8 mouse cellular contexts compared by ENCODE assay signal in the genomic region with DNA sequence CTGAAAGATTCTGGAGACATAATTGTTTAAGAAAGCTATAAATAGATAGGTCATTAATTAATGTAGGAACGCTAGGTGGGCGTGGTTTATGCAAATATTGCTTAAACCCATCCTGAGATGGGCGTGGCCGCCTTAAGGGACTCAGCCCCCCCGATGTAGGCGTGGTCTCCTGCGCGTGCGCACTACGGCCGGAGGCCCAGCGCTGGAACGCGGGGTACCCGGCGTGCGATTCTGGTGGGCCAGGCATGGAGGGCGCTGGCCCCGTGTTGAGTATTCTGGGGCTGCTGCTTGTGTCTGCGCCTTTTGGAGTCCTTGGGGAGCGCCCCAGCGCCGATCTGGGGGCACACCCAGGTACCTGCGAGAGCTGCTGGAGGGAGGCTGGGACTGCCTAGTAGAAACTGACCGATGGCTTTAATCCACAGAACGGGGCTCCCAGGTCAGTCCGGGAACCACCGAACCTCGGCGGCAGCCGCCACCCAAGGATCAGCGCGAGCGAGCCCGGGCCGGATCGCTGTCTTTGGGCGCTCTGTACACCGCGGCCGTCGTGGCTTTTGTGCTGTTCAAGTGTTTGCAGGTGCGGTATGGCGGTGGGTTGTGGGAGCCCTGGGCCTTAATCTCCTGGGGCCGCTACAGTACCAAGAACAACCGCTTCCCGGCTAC. TPM values are rescaled to one million over a fixed set of nuclear protein-coding genes. Genes with fewer than 3 reads are reported as not detected.
A peak's percentile ranks its signal among the peaks of the same experiment; 100 is the strongest.
DNase-seq lines count a peak whose midpoint lies in the region; ATAC-seq and TF ChIP-seq lines count a peak whose summit lies in the region.

No protein-coding gene starts in this region.

- no peaks in the 10 kb centered on the region for H3K27me3 ChIP-seq in MEL (ENCODE audit: control insufficient read depth in 1 of 2, insufficient read depth in 2 of 2, low read length in 2 of 2)
- no peaks in the 10 kb centered on the region for H3K27me3 ChIP-seq in forebrain, embryonic 16.5 days (replicated peaks; ENCODE audit: control insufficient read depth, insufficient read depth, low read length)
- no peaks in the 10 kb centered on the region for H3K27me3 ChIP-seq in lung, embryonic 14.5 days (ENCODE audit: insufficient read depth, low read length)

- H3K9me3 ChIP-seq in MEL (replicated peaks; ENCODE audit: insufficient read depth, low read length) = no peaks in the 10 kb centered on the region
- no peaks in the 10 kb centered on the region for H3K9me3 ChIP-seq in forebrain, embryonic 16.5 days (ENCODE audit: control insufficient read depth, low read length)
- no peaks in the 10 kb centered on the region for H3K9me3 ChIP-seq in lung, embryonic 14.5 days (ENCODE audit: low read depth, low read length)

- under 1% methylated on average over 47 of the region's 47 CpGs for WGBS in forebrain, embryonic 16.5 days
- WGBS in lung, embryonic 14.5 days = 0% methylated on average over 47 of the region's 47 CpGs

- intact Hi-C loops in heart, postnatal 36 days (cut with DNase I) = loop anchor here (2.0 kb wide), 1 partner anchor 67 kb away; no protein-coding TSS in a partner anchor

- TF ChIP-seq POLR2A in MEL (IDR thresholded peaks at IDR 0.05; ENCODE audit: control insufficient read depth in 1 of 2, insufficient read depth in 1 of 2, low read depth in 1 of 2, low read length in 2 of 2, poor library complexity in 1 of 2) = peak; percentile 78 to 86

- peak in 2 of 3 experiments; percentile 6 to 17; a peak in 2 of 6 replicates for TF ChIP-seq CTCF in MEL (IDR thresholded peaks at IDR 0.05 in 2 of 3, conservative IDR thresholded peaks at IDR 0.05 in 1 of 3; ENCODE audit: control insufficient read depth in 1 of 3, insufficient read depth in 1 of 3, low read depth in 2 of 3, low read length in 3 of 3, poor library complexity in 1 of 3, severe bottlenecking in 1 of 3)
- peak; percentile 47 for TF ChIP-seq CTCF in lung, embryonic 14.5 days (IDR thresholded peaks at IDR 0.05; ENCODE audit: low read depth)

- DNase-seq in MEL (ENCODE audit: low read depth, low spot score) = peak; percentile 95
- peak; percentile 95 to 98 for DNase-seq in cerebellum, adult 18-20 months
- DNase-seq in heart, postnatal 36 days = peak; percentile 97 to 99
- peak; percentile 93 to 96 for DNase-seq in layer of hippocampus, adult 8-10 months (ENCODE audit: low spot score in 2 of 2)
- DNase-seq in lung, embryonic 14.5 days = peak; percentile 99
- peak; percentile 95 for DNase-seq in testis, postnatal 14 days (ENCODE audit: low spot score)

- TF ChIP-seq EP300 in MEL (IDR thresholded peaks at IDR 0.05; ENCODE audit: low read depth in 1 of 2, low read length in 2 of 2) = no peak

- peak overlapping the region; percentile 30 for H3K27ac ChIP-seq in MEL (ENCODE audit: control insufficient read depth, low read depth, low read length)
- H3K27ac ChIP-seq in forebrain, embryonic 16.5 days (ENCODE audit: low read length) = peak overlapping the region; percentile 92
- H3K27ac ChIP-seq in lung, embryonic 14.5 days (ENCODE audit: low read depth) = peak overlapping the region; percentile 90

- peaks cover 5% of the 10 kb centered on the region; the same call in 1 of the 2 replicates for H3K79me2 ChIP-seq in MEL (ENCODE audit: control insufficient read depth, insufficient read depth, low read length, poor library complexity)

- H3K4me1 ChIP-seq in MEL (ENCODE audit: control insufficient read depth in 1 of 2, insufficient read depth in 2 of 2, low read length in 2 of 2) = peaks cover 2 to 25% of the 10 kb centered on the region in 2 experiments; a peak in 3 of 4 replicates
- peaks cover 12% of the 10 kb centered on the region for H3K4me1 ChIP-seq in forebrain, embryonic 16.5 days (replicated peaks; ENCODE audit: control insufficient read depth, insufficient read depth, low read length)
- H3K4me1 ChIP-seq in lung, embryonic 14.5 days (ENCODE audit: insufficient read depth) = peaks cover 5% of the 10 kb centered on the region

- H3K4me3 ChIP-seq in MEL (ENCODE audit: control insufficient read depth in 1 of 2, insufficient read depth in 1 of 2, low read depth in 2 of 2, low read length in 2 of 2) = peak overlapping the region; percentile 64 to 89
- peak overlapping the region; percentile 77 for H3K4me3 ChIP-seq in forebrain, embryonic 16.5 days (replicated peaks; ENCODE audit: low read length)
- peak overlapping the region; percentile 75 for H3K4me3 ChIP-seq in lung, embryonic 14.5 days (ENCODE audit: low read depth, low read length)

- TF ChIP-seq RAD21 in MEL (IDR thresholded peaks at IDR 0.05; ENCODE audit: low read depth, low read length) = no peak

- H3K4me2 ChIP-seq in forebrain, embryonic 16.5 days (ENCODE audit: low read length) = peak overlapping the region; percentile 68
- peak overlapping the region; percentile 69 for H3K4me2 ChIP-seq in lung, embryonic 14.5 days

- H3K9ac ChIP-seq in MEL (ENCODE audit: control insufficient read depth, low read depth, low read length, poor library complexity, severe bottlenecking) = peak overlapping the region; percentile 90
- peak overlapping the region; percentile 87 for H3K9ac ChIP-seq in forebrain, embryonic 16.5 days (replicated peaks; ENCODE audit: low read depth, low read length)
- peak overlapping the region; percentile 77 for H3K9ac ChIP-seq in lung, embryonic 14.5 days

- ATAC-seq in forebrain, embryonic 16.5 days = peak; percentile 89
- ATAC-seq in lung, embryonic 14.5 days (ENCODE audit: insufficient read depth) = peak; percentile 90
- ATAC-seq in neutrophil, adult 5-6 weeks (ENCODE audit: extremely low read depth, insufficient number of reproducible peaks, low FRiP score, poor library complexity, severe bottlenecking) = peak; percentile 54

- H3K36me3 ChIP-seq in MEL (ENCODE audit: control insufficient read depth in 1 of 2, insufficient read depth in 2 of 2, low read length in 2 of 2) = no peaks in the 10 kb centered on the region; a peak in 1 of 4 replicates
- H3K36me3 ChIP-seq in forebrain, embryonic 16.5 days (ENCODE audit: control insufficient read depth, insufficient read depth) = no peaks in the 10 kb centered on the region
- H3K36me3 ChIP-seq in lung, embryonic 14.5 days (ENCODE audit: insufficient read depth) = peaks cover 18% of the 10 kb centered on the region

TF ChIP-seq in MEL, 35 proteins besides CTCF, POLR2A, EP300 and RAD21 (continues in another document):
- TF ChIP-seq MAFK (IDR thresholded peaks at IDR 0.05; ENCODE audit: borderline replicate concordance, low read depth, low read length) (no peak), MXI1 (IDR thresholded peaks at IDR 0.05; ENCODE audit: low read depth, low read length) (peak; percentile 50), MAX (IDR thresholded peaks at IDR 0.05; ENCODE audit: low read length) (no peak; the same call in 1 of the 2 replicates), KAT2A (conservative IDR thresholded peaks at IDR 0.05; ENCODE audit: low read depth, low read length) (no peak; the same call in 1 of the 2 replicates)

RNA-seq across cellular contexts. Expression of a gene that starts 0.6 kb away (rescaled TPM):
- 32.9 and 44.3 TPM in 2 replicates for total RNA-seq in MEL (2012; rRNA removed)
- polyA plus RNA-seq in MEL (2012; ENCODE audit: insufficient read depth in 1 of 2, insufficient read length in 2 of 2, low read depth in 1 of 2, low replicate concordance in 2 of 2, missing spikeins in 1 of 2) = 10 to 100 TPM in 1 of 2 experiments, not detected in 1; 56.7 TPM
- polyA plus RNA-seq in forebrain, embryonic 16.5 days (2015; fragmentation: Nextera tagmentation; extraction: Ambion mirVana) = 62.0 and 63.1 TPM in 2 replicates
- total RNA-seq in heart, postnatal 36 days (2021) = 10 to 100 TPM; 25.3 to 29.8 TPM
- total RNA-seq in layer of hippocampus, adult 8-10 months (2022) = 10 to 100 TPM; 22.1 to 30.0 (median 27.6) TPM
- 61.4 and 70.8 TPM in 2 replicates for polyA plus RNA-seq in lung, embryonic 14.5 days (2014; fragmentation: Nextera tagmentation; extraction: Ambion mirVana)
- total RNA-seq in neutrophil, adult 5-6 weeks (2017) = 26.3 and 26.9 TPM in 2 replicates

RNA-seq across cellular contexts. Expression of a gene that starts 6.2 kb away (rescaled TPM):
- 26.3 and 26.5 TPM in 2 replicates for total RNA-seq in MEL (2012; rRNA removed)
- polyA plus RNA-seq in MEL (2012; ENCODE audit: insufficient read depth in 1 of 2, insufficient read length in 2 of 2, low read depth in 1 of 2, low replicate concordance in 2 of 2, missing spikeins in 1 of 2) = 10 to 100 TPM in 1 of 2 experiments, not detected in 1; 56.7 TPM
- polyA plus RNA-seq in forebrain, embryonic 16.5 days (2015; fragmentation: Nextera tagmentation; extraction: Ambion mirVana) = 17.4 and 18.8 TPM in 2 replicates
- total RNA-seq in heart, postnatal 36 days (2021) = under 1 TPM; 0.39 to 0.62 TPM
- total RNA-seq in layer of hippocampus, adult 8-10 months (2022) = 1 to 10 TPM in 1 of 4 experiments, not detected in 3; 1.0 TPM
- 42.5 and 51.8 TPM in 2 replicates for polyA plus RNA-seq in lung, embryonic 14.5 days (2014; fragmentation: Nextera tagmentation; extraction: Ambion mirVana)
- 1.5 and 2.6 TPM in 2 replicates for total RNA-seq in neutrophil, adult 5-6 weeks (2017)

RNA-seq across cellular contexts. Expression of a gene that starts 9.8 kb away (rescaled TPM):
- total RNA-seq in MEL (2012; rRNA removed) = 0.08 TPM in 1 of 2 replicates, not detected in the other
- under 1 TPM in 1 of 2 experiments, not detected in 1; 0.06 TPM for polyA plus RNA-seq in MEL (2012; ENCODE audit: insufficient read depth in 1 of 2, insufficient read length in 2 of 2, low read depth in 1 of 2, low replicate concordance in 2 of 2, missing spikeins in 1 of 2)
- polyA plus RNA-seq in forebrain, embryonic 16.5 days (2015; fragmentation: Nextera tagmentation; extraction: Ambion mirVana) = not detected in 2 replicates
- not detected for total RNA-seq in heart, postnatal 36 days (2021)
- not detected for total RNA-seq in layer of hippocampus, adult 8-10 months (2022)
- not detected in 2 replicates for polyA plus RNA-seq in lung, embryonic 14.5 days (2014; fragmentation: Nextera tagmentation; extraction: Ambion mirVana)
- 5.9 and 7.4 TPM in 2 replicates for total RNA-seq in neutrophil, adult 5-6 weeks (2017)

RNA-seq across cellular contexts. Expression of a gene that starts 13.4 kb away (rescaled TPM):
- total RNA-seq in MEL (2012; rRNA removed) = 0.77 and 1.2 TPM in 2 replicates
- polyA plus RNA-seq in MEL (2012; ENCODE audit: insufficient read depth in 1 of 2, insufficient read length in 2 of 2, low read depth in 1 of 2, low replicate concordance in 2 of 2, missing spikeins in 1 of 2) = 1 to 10 TPM in 1 of 2 experiments, not detected in 1; 3.3 TPM
- polyA plus RNA-seq in forebrain, embryonic 16.5 days (2015; fragmentation: Nextera tagmentation; extraction: Ambion mirVana) = 0.16 and 0.20 TPM in 2 replicates
- total RNA-seq in heart, postnatal 36 days (2021) = under 1 TPM in 1 of 2 experiments, not detected in 1; 0.22 TPM
- total RNA-seq in layer of hippocampus, adult 8-10 months (2022) = under 1 TPM in 1 of 4 experiments, not detected in 3; 0.65 TPM
- 3.7 and 4.5 TPM in 2 replicates for polyA plus RNA-seq in lung, embryonic 14.5 days (2014; fragmentation: Nextera tagmentation; extraction: Ambion mirVana)
- not detected in 2 replicates for total RNA-seq in neutrophil, adult 5-6 weeks (2017)

RNA-seq across cellular contexts. Expression of a gene that starts 30.2 kb away (rescaled TPM):
- total RNA-seq in MEL (2012; rRNA removed) = 0.08 TPM in 1 of 2 replicates, not detected in the other
- not detected for polyA plus RNA-seq in MEL (2012; ENCODE audit: insufficient read depth in 1 of 2, insufficient read length in 2 of 2, low read depth in 1 of 2, low replicate concordance in 2 of 2, missing spikeins in 1 of 2)
- polyA plus RNA-seq in forebrain, embryonic 16.5 days (2015; fragmentation: Nextera tagmentation; extraction: Ambion mirVana) = 10.5 and 13.2 TPM in 2 replicates
- 10 to 100 TPM; 29.1 to 29.2 TPM for total RNA-seq in heart, postnatal 36 days (2021)
- total RNA-seq in layer of hippocampus, adult 8-10 months (2022) = 1 to 10 TPM; 6.7 to 9.4 (median 9.0) TPM
- 185 and 194 TPM in 2 replicates for polyA plus RNA-seq in lung, embryonic 14.5 days (2014; fragmentation: Nextera tagmentation; extraction: Ambion mirVana)
- 2.2 and 3.0 TPM in 2 replicates for total RNA-seq in neutrophil, adult 5-6 weeks (2017)

Comparison
In these comparisons a context has a peak if more than half of its experiments do, and no peak if none do; other contexts are left out.
1. Peak in every context shown above with its lines: DNase-seq, ATAC-seq, H3K4me3 ChIP-seq and H3K27ac ChIP-seq.
2. H3K27ac ChIP-seq: peak in every context shown above with its lines; median percentile 92 in forebrain, embryonic 16.5 days; 90 in lung, embryonic 14.5 days; 30 in MEL.